In genomic region chr7:118362931-118363330, GRCm38 (mm10) we compare ENCODE assay signal across 13 mouse cellular contexts.
"Had no signal": no experiment of that assay in that cellular context is flagged by ENCODE, and none has a peak within 500 bp of the region (broad histone marks: within the 10 kb centered on the region; RNA-seq: fewer than 3 reads in every experiment).

No protein-coding gene starts in this region.

- H3K27ac ChIP-seq: liver, embryonic 13.5 days; neural tube, embryonic 12.5 days; neural tube, embryonic 15.5 days had no signal

- DNase-seq: layer of hippocampus, postnatal 36 days; liver, embryonic 13.5 days; lung, adult 2 months; lung, postnatal 14 days; lung, postnatal 4 days; midbrain, embryonic 14.5 days; thymus, adult 2 months; thymus, postnatal 14 days; thymus, postnatal 4 days had no signal

- H3K9ac ChIP-seq: liver, embryonic 13.5 days; neural tube, embryonic 12.5 days; neural tube, embryonic 15.5 days had no signal

- H3K4me1 ChIP-seq: liver, embryonic 13.5 days had no signal

- H3K4me3 ChIP-seq: left cerebral cortex, adult 2 months; liver, embryonic 13.5 days; neural tube, embryonic 12.5 days; neural tube, embryonic 15.5 days had no signal

- H3K4me2 ChIP-seq: liver, embryonic 13.5 days; midbrain, embryonic 11.5 days; neural tube, embryonic 12.5 days; neural tube, embryonic 15.5 days had no signal

- H3K36me3 ChIP-seq: liver, embryonic 13.5 days; neural tube, embryonic 12.5 days; neural tube, embryonic 15.5 days had no signal

- H3K9me3 ChIP-seq: liver, embryonic 13.5 days; neural tube, embryonic 12.5 days; neural tube, embryonic 15.5 days had no signal

- H3K27me3 ChIP-seq: liver, embryonic 13.5 days; neural tube, embryonic 12.5 days had no signal
